Mouse (Mus musculus) heart, postnatal 14 days (tissue): ENCODE measurements around the gene Glyat. TPM values are rescaled to one million over a fixed set of nuclear protein-coding genes. Genes with fewer than 3 reads are reported as not detected.

Source experiments
- DNase-seq, 2 experiments: peaks; one replicate each; pipeline ENCODE4 v3.0.0; 2021 to 2022
- intact Hi-C: fragments of 180-260 bp; cut with DNase I; formaldehyde crosslinking; loops from one replicate; pipeline ENCODE4 v1.15.1; 2025
- total RNA-seq, 2 experiments: library from RNA; stranded (reverse); gene quantifications; 2 replicates each; pipeline ENCODE4 v1.2.3; 2021

Gene Glyat
- total RNA-seq, 2 experiments from 2014 or later: not detected

GRCm38 (mm10) chr19:12671051-12671450 lies 37.9 kb downstream of the Glyat start:
- DNase-seq: no peak
- intact Hi-C loops: no loop called here

DNA sequence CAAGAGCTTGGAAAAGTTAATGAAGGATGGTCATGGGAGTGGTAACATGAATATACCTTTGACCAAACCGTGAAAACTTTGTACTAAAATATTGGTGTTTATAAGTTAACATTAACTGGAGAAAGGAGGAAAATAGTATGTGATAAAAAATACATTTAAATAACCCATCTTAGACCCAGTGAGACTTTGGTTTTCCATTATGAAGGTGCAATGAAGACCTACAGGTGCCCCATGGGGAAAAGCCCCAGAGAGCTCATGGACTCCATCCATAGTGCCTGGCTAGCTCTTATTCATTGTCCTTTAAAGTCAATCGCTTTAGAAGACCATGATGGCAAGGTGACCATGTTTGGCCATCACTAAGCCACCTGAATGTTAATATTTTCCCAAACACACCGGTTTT lies 44.7 kb downstream of the Glyat start, which contains the start of gene Olfr1443:
Gene Olfr1443 (plus strand): TSS at position 301 of the 400 bp plus-strand sequence.
- intact Hi-C loops: no loop called here
- no peak for DNase-seq

GRCm38 (mm10) chr19:12684638-12685037 lies 51.5 kb downstream of the Glyat start:
- intact Hi-C loops: no loop called here

DNA sequence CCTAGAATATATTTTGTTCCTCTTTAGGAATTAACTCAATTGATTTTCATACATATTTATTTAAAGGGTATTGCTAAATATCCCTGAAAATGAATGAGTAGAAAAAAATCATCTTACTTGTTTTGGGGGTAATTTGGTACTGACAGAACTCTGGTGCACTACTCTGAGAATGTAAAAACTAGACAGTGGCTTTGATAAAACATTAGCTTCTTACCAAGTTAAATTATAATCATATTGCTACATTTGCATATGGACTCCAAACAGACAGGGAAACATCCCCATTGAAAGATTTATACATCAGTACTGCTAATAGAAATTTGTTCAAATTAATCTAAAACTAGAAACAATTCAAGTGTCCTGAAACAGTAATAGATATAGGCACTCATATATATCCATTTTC lies 52.1 kb downstream of the Glyat start:
- intact Hi-C loops: no loop called here
- no peak for DNase-seq

More at GRCm38 (mm10) chr19:12684638-12685037, 51.5 kb downstream of the Glyat start:
- DNase-seq: no peak

DNA sequence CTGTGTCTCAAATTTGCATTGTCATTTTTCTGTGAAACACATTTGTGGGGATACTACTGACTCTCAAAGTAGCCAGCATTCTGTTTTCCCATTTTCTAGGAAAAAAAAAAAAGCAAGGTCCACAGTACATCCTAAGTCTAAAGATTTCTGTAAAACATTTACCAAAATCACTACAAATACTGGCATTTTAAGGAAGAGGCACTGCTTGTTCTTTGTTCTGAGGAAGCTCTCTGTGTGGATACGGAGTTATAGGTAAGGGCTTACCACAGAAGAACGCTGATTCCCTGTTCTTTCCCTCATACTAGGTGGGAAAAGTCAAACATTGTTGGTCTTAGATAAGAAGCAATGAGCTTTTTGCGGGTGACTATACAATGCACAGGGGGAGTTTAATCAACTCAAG lies 62.5 kb downstream of the Glyat start, which contains the start of gene Keg1:
Gene Keg1 (plus strand): TSS at position 197 of the 400 bp plus-strand sequence.
- intact Hi-C loops: no loop called here
- no peak for DNase-seq

- intact Hi-C loops: no loop called here
- DNase-seq: no peak
Measured at GRCm38 (mm10) chr19:12696221-12696620, 63.1 kb downstream of the Glyat start.

Other genes with a start within 250 kb of the Glyat start
- not detected for gene Olfr1440, start 246.0 kb upstream of the Glyat start, total RNA-seq
- gene Olfr1441, start 215.9 kb upstream of the Glyat start, total RNA-seq: not detected
- not detected for gene Pfpl, start 205.4 kb upstream of the Glyat start, total RNA-seq
- gene Mpeg1, start 172.5 kb upstream of the Glyat start, total RNA-seq: 1 to 10 TPM; 6.6 to 7.1 TPM
- gene Dtx4, start 131.9 kb upstream of the Glyat start, total RNA-seq: 1 to 10 TPM; 7.6 to 9.7 TPM
- gene Fam111a, start 87.6 kb upstream of the Glyat start, total RNA-seq: 1 to 10 TPM; 5.8 to 7.3 TPM
- gene Gm4952, start 33.3 kb upstream of the Glyat start, total RNA-seq: not detected
- not detected for gene Olfr1442, start 37.1 kb downstream of the Glyat start, total RNA-seq
- gene Olfr1443, start 44.8 kb downstream of the Glyat start, total RNA-seq: not detected
- not detected for gene Keg1, start 62.5 kb downstream of the Glyat start, total RNA-seq
- 1 to 10 TPM; 1.6 to 2.0 TPM for gene Cntf, start 132.3 kb downstream of the Glyat start, total RNA-seq
- 10 to 100 TPM; 69.4 to 70.8 TPM for gene Zfp91, start 162.8 kb downstream of the Glyat start, total RNA-seq
- 1 to 10 TPM; 1.1 to 1.3 TPM for gene Lpxn, start 162.9 kb downstream of the Glyat start, total RNA-seq
- gene Gm5244, start 213.4 kb downstream of the Glyat start, total RNA-seq: not detected
- not detected for gene Olfr1444, start 224.0 kb downstream of the Glyat start, total RNA-seq